Mouse (Mus musculus): ENCODE results near the gene Tmem52.

The Tmem52 gene

GRCm38 (mm10) chr4:155481381-155482124, 12.6 kb downstream of the Tmem52 start:
- H3K36me3 ChIP-seq (ENCODE audit: insufficient read depth, low read length): no peaks in the 10 kb centered on the region
- peak overlapping the region; percentile 63 for H3K4me3 ChIP-seq (replicated peaks; ENCODE audit: low read length)
- H3K9me3 ChIP-seq (ENCODE audit: low read length): no peaks in the 10 kb centered on the region
- TF ChIP-seq POU5F1 (IDR thresholded peaks at IDR 0.05; ENCODE audit: borderline replicate concordance, low read length): no peak
- TF ChIP-seq NANOG (IDR thresholded peaks at IDR 0.05; ENCODE audit: borderline replicate concordance, low read length): no peak
- peak; percentile 93 for TF ChIP-seq CTCF (conservative IDR thresholded peaks at IDR 0.05; ENCODE audit: low read length)
- H3K27me3 ChIP-seq (ENCODE audit: insufficient read depth, low read length): peaks cover 10% of the 10 kb centered on the region
- peaks cover 39% of the 10 kb centered on the region for H3K4me1 ChIP-seq (replicated peaks; ENCODE audit: low read depth, low read length)

GRCm38 (mm10) chr4:155482125-155482480, 13.2 kb downstream of the Tmem52 start:
- peak overlapping the region; percentile 63 for H3K4me3 ChIP-seq (replicated peaks; ENCODE audit: low read length)
- H3K36me3 ChIP-seq (ENCODE audit: insufficient read depth, low read length): no peaks in the 10 kb centered on the region
- H3K4me1 ChIP-seq (replicated peaks; ENCODE audit: low read depth, low read length): peaks cover 39% of the 10 kb centered on the region
- H3K27me3 ChIP-seq (ENCODE audit: insufficient read depth, low read length): peaks cover 10% of the 10 kb centered on the region
- TF ChIP-seq NANOG (IDR thresholded peaks at IDR 0.05; ENCODE audit: borderline replicate concordance, low read length): no peak
- no peak for TF ChIP-seq POU5F1 (IDR thresholded peaks at IDR 0.05; ENCODE audit: borderline replicate concordance, low read length)
- no peak for TF ChIP-seq CTCF (conservative IDR thresholded peaks at IDR 0.05; ENCODE audit: low read length)
- H3K9me3 ChIP-seq (ENCODE audit: low read length): no peaks in the 10 kb centered on the region

GRCm38 (mm10) chr4:155482733-155483540, 14.0 kb downstream of the Tmem52 start:
- no peaks in the 10 kb centered on the region for H3K9me3 ChIP-seq (ENCODE audit: low read length)
- H3K36me3 ChIP-seq (ENCODE audit: insufficient read depth, low read length): no peaks in the 10 kb centered on the region
- TF ChIP-seq POU5F1 (IDR thresholded peaks at IDR 0.05; ENCODE audit: borderline replicate concordance, low read length) (no peak), CTCF (conservative IDR thresholded peaks at IDR 0.05; ENCODE audit: low read length) (no peak), NANOG (IDR thresholded peaks at IDR 0.05; ENCODE audit: borderline replicate concordance, low read length) (no peak)
- peaks cover 41% of the 10 kb centered on the region for H3K4me1 ChIP-seq (replicated peaks; ENCODE audit: low read depth, low read length)
- H3K27me3 ChIP-seq (ENCODE audit: insufficient read depth, low read length): peaks cover 2% of the 10 kb centered on the region; the same call in 1 of the 2 replicates
- H3K4me3 ChIP-seq (replicated peaks; ENCODE audit: low read length): no peak overlapping the region; the same call in 1 of the 2 replicates

- H3K4me3 ChIP-seq (replicated peaks; ENCODE audit: low read length): no peak overlapping the region
- H3K4me1 ChIP-seq (replicated peaks; ENCODE audit: low read depth, low read length): peaks cover 60% of the 10 kb centered on the region
- no peaks in the 10 kb centered on the region for H3K27me3 ChIP-seq (ENCODE audit: insufficient read depth, low read length)
- no peak for TF ChIP-seq POU5F1 (IDR thresholded peaks at IDR 0.05; ENCODE audit: borderline replicate concordance, low read length)
- no peaks in the 10 kb centered on the region for H3K9me3 ChIP-seq (ENCODE audit: low read length)
- H3K36me3 ChIP-seq (ENCODE audit: insufficient read depth, low read length): no peaks in the 10 kb centered on the region
Measured at GRCm38 (mm10) chr4:155485521-155485920, 16.6 kb downstream of the Tmem52 start.

GRCm38 (mm10) chr4:155487746-155488145, 18.8 kb downstream of the Tmem52 start:
- Histone ChIP-seq H3K36me3 (ENCODE audit: insufficient read depth, low read length) (no peaks in the 10 kb centered on the region), H3K4me1 (replicated peaks; ENCODE audit: low read depth, low read length) (peaks cover 48% of the 10 kb centered on the region), H3K27me3 (ENCODE audit: insufficient read depth, low read length) (no peaks in the 10 kb centered on the region), H3K9me3 (ENCODE audit: low read length) (no peaks in the 10 kb centered on the region), H3K4me3 (replicated peaks; ENCODE audit: low read length) (no peak overlapping the region)
- TF ChIP-seq NANOG (IDR thresholded peaks at IDR 0.05; ENCODE audit: borderline replicate concordance, low read length): no peak
- no peak for TF ChIP-seq CTCF (conservative IDR thresholded peaks at IDR 0.05; ENCODE audit: low read length)
- no peak for TF ChIP-seq POU5F1 (IDR thresholded peaks at IDR 0.05; ENCODE audit: borderline replicate concordance, low read length)

- H3K4me1 ChIP-seq (replicated peaks; ENCODE audit: low read depth, low read length): peaks cover 48% of the 10 kb centered on the region
- no peaks in the 10 kb centered on the region for H3K9me3 ChIP-seq (ENCODE audit: low read length)
- H3K27me3 ChIP-seq (ENCODE audit: insufficient read depth, low read length): no peaks in the 10 kb centered on the region
- no peak for TF ChIP-seq POU5F1 (IDR thresholded peaks at IDR 0.05; ENCODE audit: borderline replicate concordance, low read length)
- TF ChIP-seq CTCF (conservative IDR thresholded peaks at IDR 0.05; ENCODE audit: low read length): no peak
- no peak for TF ChIP-seq NANOG (IDR thresholded peaks at IDR 0.05; ENCODE audit: borderline replicate concordance, low read length)
- H3K4me3 ChIP-seq (replicated peaks; ENCODE audit: low read length): no peak overlapping the region
- H3K36me3 ChIP-seq (ENCODE audit: insufficient read depth, low read length): no peaks in the 10 kb centered on the region
Measured at GRCm38 (mm10) chr4:155488232-155489025, 19.5 kb downstream of the Tmem52 start.

- TF ChIP-seq POU5F1 (IDR thresholded peaks at IDR 0.05; ENCODE audit: borderline replicate concordance, low read length): no peak
- no peak for TF ChIP-seq CTCF (conservative IDR thresholded peaks at IDR 0.05; ENCODE audit: low read length)
- TF ChIP-seq NANOG (IDR thresholded peaks at IDR 0.05; ENCODE audit: borderline replicate concordance, low read length): no peak
- H3K4me1 ChIP-seq (replicated peaks; ENCODE audit: low read depth, low read length): peaks cover 54% of the 10 kb centered on the region
- H3K9me3 ChIP-seq (ENCODE audit: low read length): no peaks in the 10 kb centered on the region
- H3K36me3 ChIP-seq (ENCODE audit: insufficient read depth, low read length): no peaks in the 10 kb centered on the region
- no peak overlapping the region for H3K4me3 ChIP-seq (replicated peaks; ENCODE audit: low read length)
- no peaks in the 10 kb centered on the region for H3K27me3 ChIP-seq (ENCODE audit: insufficient read depth, low read length)
Measured at GRCm38 (mm10) chr4:155489101-155489970, 20.4 kb downstream of the Tmem52 start.

All from E14TG2a.4 (cell line).